Mouse (Mus musculus): ENCODE data around the gene Gnaq. TPM values are rescaled to one million over a fixed set of nuclear protein-coding genes. Genes with fewer than 3 reads are reported as not detected.
A peak's percentile ranks its signal among the peaks of the same experiment; 100 is the strongest.

Gene Gnaq
- polyA plus RNA-seq, 1 experiment from 2014 or later = 48.4 TPM

- no peaks in the 10 kb centered on the region for H3K4me1 ChIP-seq (replicated peaks; ENCODE audit: control insufficient read depth, insufficient read depth, low read length)
- H3K4me3 ChIP-seq (replicated peaks; ENCODE audit: low read length) = no peak overlapping the region
- ATAC-seq (ENCODE audit: low FRiP score) (no peak), DNase-seq (ENCODE audit: low spot score) (no peak)
- H3K27me3 ChIP-seq (ENCODE audit: control insufficient read depth, insufficient read depth, low read length) = no peaks in the 10 kb centered on the region
- no peaks in the 10 kb centered on the region for H3K9me3 ChIP-seq (ENCODE audit: control insufficient read depth, low read length)
- no peak overlapping the region for H3K27ac ChIP-seq
- no peak overlapping the region for H3K9ac ChIP-seq
- H3K4me2 ChIP-seq (replicated peaks) = no peak overlapping the region
- 94% methylated on average over 1 of the region's 1 CpGs for WGBS
- H3K36me3 ChIP-seq (replicated peaks; ENCODE audit: control insufficient read depth, insufficient read depth) = no peaks in the 10 kb centered on the region
These were observed 138.4 kb downstream of the Gnaq start for GRCm38 (mm10) chr19:16271002-16271401.

GRCm38 (mm10) chr19:16273021-16273420 is 140.4 kb downstream of the Gnaq start:
- ATAC-seq (ENCODE audit: low FRiP score) (no peak), DNase-seq (ENCODE audit: low spot score) (no peak)
- Histone ChIP-seq H3K27ac (no peak overlapping the region), H3K36me3 (replicated peaks; ENCODE audit: control insufficient read depth, insufficient read depth) (no peaks in the 10 kb centered on the region), H3K27me3 (ENCODE audit: control insufficient read depth, insufficient read depth, low read length) (no peaks in the 10 kb centered on the region), H3K9me3 (ENCODE audit: control insufficient read depth, low read length) (no peaks in the 10 kb centered on the region), H3K4me1 (replicated peaks; ENCODE audit: control insufficient read depth, insufficient read depth, low read length) (no peaks in the 10 kb centered on the region), H3K4me3 (replicated peaks; ENCODE audit: low read length) (no peak overlapping the region), H3K4me2 (replicated peaks) (no peak overlapping the region), H3K9ac (no peak overlapping the region)
- WGBS = 82% methylated on average over 4 of the region's 4 CpGs

DNA sequence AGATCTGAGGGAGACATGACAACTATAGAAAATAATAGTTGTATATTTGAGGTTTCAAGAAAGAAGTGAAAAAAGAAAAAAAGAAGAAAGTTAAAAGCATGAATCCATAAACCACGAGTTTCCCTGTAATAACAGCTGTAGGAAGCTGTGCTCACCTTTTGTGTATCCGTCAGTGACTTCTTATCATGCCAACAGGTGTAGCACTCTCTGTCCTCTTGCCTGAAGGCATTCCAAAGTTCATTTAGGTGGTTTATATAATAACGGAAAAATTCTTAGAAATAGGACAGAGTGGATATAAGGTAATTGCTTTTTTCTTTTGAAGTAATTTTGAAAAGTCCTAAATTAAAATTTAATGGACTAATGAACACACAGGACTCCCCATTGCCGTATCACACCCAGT is 147.6 kb downstream of the Gnaq start:
- WGBS = 84% methylated on average over 4 of the region's 4 CpGs
- no peak overlapping the region for H3K27ac ChIP-seq
- no peaks in the 10 kb centered on the region for H3K27me3 ChIP-seq (ENCODE audit: control insufficient read depth, insufficient read depth, low read length)
- no peak for ATAC-seq (ENCODE audit: low FRiP score)
- no peaks in the 10 kb centered on the region for H3K36me3 ChIP-seq (replicated peaks; ENCODE audit: control insufficient read depth, insufficient read depth)
- H3K9me3 ChIP-seq (ENCODE audit: control insufficient read depth, low read length) = no peaks in the 10 kb centered on the region
- no peak overlapping the region for H3K9ac ChIP-seq
- H3K4me3 ChIP-seq (replicated peaks; ENCODE audit: low read length) = no peak overlapping the region
- DNase-seq (ENCODE audit: low spot score) = no peak
- no peak overlapping the region for H3K4me2 ChIP-seq (replicated peaks)
- H3K4me1 ChIP-seq (replicated peaks; ENCODE audit: control insufficient read depth, insufficient read depth, low read length) = peaks cover 9% of the 10 kb centered on the region

- H3K4me2 ChIP-seq (replicated peaks) = no peak overlapping the region
- H3K36me3 ChIP-seq (replicated peaks; ENCODE audit: control insufficient read depth, insufficient read depth) = no peaks in the 10 kb centered on the region
- ATAC-seq (ENCODE audit: low FRiP score) = no peak
- 77% methylated on average over 11 of the region's 11 CpGs for WGBS
- no peak overlapping the region for H3K4me3 ChIP-seq (replicated peaks; ENCODE audit: low read length)
- H3K27ac ChIP-seq = peak overlapping the region; percentile 26; the same call in 1 of the 2 replicates
- no peak for DNase-seq (ENCODE audit: low spot score)
- H3K9ac ChIP-seq = no peak overlapping the region
- H3K9me3 ChIP-seq (ENCODE audit: control insufficient read depth, low read length) = no peaks in the 10 kb centered on the region
- H3K27me3 ChIP-seq (ENCODE audit: control insufficient read depth, insufficient read depth, low read length) = no peaks in the 10 kb centered on the region
- H3K4me1 ChIP-seq (replicated peaks; ENCODE audit: control insufficient read depth, insufficient read depth, low read length) = peaks cover 23% of the 10 kb centered on the region
These were observed 152.7 kb downstream of the Gnaq start for GRCm38 (mm10) chr19:16285051-16286028.

DNA sequence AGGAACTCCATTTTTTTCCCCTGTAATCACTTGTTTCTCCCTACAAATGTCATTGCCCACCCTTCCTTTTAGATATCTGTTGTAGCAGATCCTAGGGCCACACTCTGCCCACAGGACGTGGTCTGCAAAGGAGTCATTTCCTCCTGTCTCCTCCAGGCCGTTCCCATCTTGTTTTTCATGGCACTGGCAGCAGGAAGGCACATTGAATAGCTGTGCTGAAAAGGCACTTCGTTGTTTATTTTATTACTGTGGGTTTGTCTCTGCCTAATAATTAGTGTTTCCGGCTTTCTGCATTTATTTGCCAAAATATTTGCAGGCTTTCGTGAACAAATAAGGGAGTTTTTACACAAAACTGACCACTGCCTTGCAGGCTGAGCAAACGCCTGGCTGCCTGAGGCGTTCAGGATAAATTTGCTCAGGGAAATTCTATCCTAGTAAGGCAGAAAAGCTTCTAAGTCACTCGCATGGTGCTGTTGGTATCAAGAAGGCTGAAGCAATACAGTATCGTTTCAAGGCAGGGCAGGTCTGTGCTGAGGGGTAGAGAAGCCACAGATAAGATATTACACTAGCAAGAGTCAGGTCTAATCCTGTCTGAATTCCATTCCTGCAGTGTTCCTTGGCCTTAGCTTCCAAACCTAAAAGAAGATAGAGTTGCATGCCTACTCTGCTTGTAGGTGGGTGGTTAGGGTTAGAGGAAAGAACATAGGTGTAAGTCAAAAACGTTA is 154.0 kb downstream of the Gnaq start:
- peak overlapping the region; percentile 51 for H3K27ac ChIP-seq
- H3K9ac ChIP-seq = no peak overlapping the region
- no peak overlapping the region for H3K4me3 ChIP-seq (replicated peaks; ENCODE audit: low read length)
- no peaks in the 10 kb centered on the region for H3K36me3 ChIP-seq (replicated peaks; ENCODE audit: control insufficient read depth, insufficient read depth)
- no peak overlapping the region for H3K4me2 ChIP-seq (replicated peaks)
- no peaks in the 10 kb centered on the region for H3K9me3 ChIP-seq (ENCODE audit: control insufficient read depth, low read length)
- 68% methylated on average over 10 of the region's 10 CpGs for WGBS
- no peak for DNase-seq (ENCODE audit: low spot score)
- no peaks in the 10 kb centered on the region for H3K27me3 ChIP-seq (ENCODE audit: control insufficient read depth, insufficient read depth, low read length)
- no peak for ATAC-seq (ENCODE audit: low FRiP score)
- peaks cover 29% of the 10 kb centered on the region for H3K4me1 ChIP-seq (replicated peaks; ENCODE audit: control insufficient read depth, insufficient read depth, low read length)

GRCm38 (mm10) chr19:16287307-16287706 is 154.7 kb downstream of the Gnaq start:
- Histone ChIP-seq H3K4me1 (replicated peaks; ENCODE audit: control insufficient read depth, insufficient read depth, low read length) (peaks cover 36% of the 10 kb centered on the region), H3K27ac (no peak overlapping the region), H3K4me2 (replicated peaks) (no peak overlapping the region), H3K9ac (no peak overlapping the region), H3K4me3 (replicated peaks; ENCODE audit: low read length) (no peak overlapping the region), H3K9me3 (ENCODE audit: control insufficient read depth, low read length) (no peaks in the 10 kb centered on the region), H3K27me3 (ENCODE audit: control insufficient read depth, insufficient read depth, low read length) (no peaks in the 10 kb centered on the region), H3K36me3 (replicated peaks; ENCODE audit: control insufficient read depth, insufficient read depth) (no peaks in the 10 kb centered on the region)
- 64% methylated on average over 4 of the region's 4 CpGs for WGBS
- DNase-seq (ENCODE audit: low spot score) = no peak
- ATAC-seq (ENCODE audit: low FRiP score) = no peak

DNA sequence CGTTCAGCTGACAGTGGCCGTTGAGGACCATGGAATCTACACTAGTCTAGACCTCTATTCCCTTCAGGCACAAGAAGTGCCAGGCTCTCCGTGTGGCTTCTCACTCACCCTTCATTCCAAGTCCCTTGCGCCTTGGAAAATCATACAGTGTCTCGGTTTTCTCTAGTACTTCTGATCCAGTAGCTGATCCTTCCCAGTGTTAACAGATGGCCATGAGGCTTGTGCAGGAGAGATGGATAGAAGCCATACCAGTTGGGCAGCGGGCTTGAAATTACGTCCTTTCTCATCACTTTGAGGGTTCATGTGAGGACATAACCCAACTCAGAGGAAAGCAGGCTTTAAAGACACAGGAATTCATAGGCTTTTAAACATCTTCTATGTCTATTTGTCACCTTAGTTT is 155.3 kb downstream of the Gnaq start:
- ATAC-seq (ENCODE audit: low FRiP score) = no peak
- H3K27ac ChIP-seq = no peak overlapping the region
- no peak overlapping the region for H3K4me3 ChIP-seq (replicated peaks; ENCODE audit: low read length)
- 93% methylated on average over 7 of the region's 7 CpGs for WGBS
- H3K9me3 ChIP-seq (ENCODE audit: control insufficient read depth, low read length) = no peaks in the 10 kb centered on the region
- no peak overlapping the region for H3K9ac ChIP-seq
- H3K36me3 ChIP-seq (replicated peaks; ENCODE audit: control insufficient read depth, insufficient read depth) = no peaks in the 10 kb centered on the region
- DNase-seq (ENCODE audit: low spot score) = no peak
- peaks cover 41% of the 10 kb centered on the region for H3K4me1 ChIP-seq (replicated peaks; ENCODE audit: control insufficient read depth, insufficient read depth, low read length)
- H3K4me2 ChIP-seq (replicated peaks) = no peak overlapping the region
- H3K27me3 ChIP-seq (ENCODE audit: control insufficient read depth, insufficient read depth, low read length) = no peaks in the 10 kb centered on the region

DNA sequence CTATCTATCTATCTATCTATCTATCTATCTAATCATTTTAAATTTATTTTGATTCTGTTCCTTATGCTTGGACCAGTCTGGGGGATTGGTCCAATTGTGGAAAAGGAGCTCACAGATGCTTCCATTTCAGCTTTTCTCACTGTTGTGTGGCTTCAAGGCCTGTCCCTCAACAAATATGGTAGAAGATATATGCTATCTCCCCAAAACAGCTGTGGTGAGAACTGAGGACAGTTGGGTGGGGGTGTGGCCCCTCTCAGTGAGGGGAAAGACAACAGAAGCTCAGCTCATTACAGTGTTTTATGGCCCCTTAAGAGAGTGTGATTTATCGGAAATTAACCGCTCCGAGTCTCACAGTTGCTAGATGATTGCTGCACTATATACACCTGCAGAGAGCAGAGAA is 158.5 kb downstream of the Gnaq start:
- ATAC-seq (ENCODE audit: low FRiP score) (no peak), DNase-seq (ENCODE audit: low spot score) (no peak)
- H3K4me3 ChIP-seq (replicated peaks; ENCODE audit: low read length) = no peak overlapping the region
- 66% methylated on average over 3 of the region's 3 CpGs for WGBS
- peaks cover 29% of the 10 kb centered on the region for H3K4me1 ChIP-seq (replicated peaks; ENCODE audit: control insufficient read depth, insufficient read depth, low read length)
- no peak overlapping the region for H3K4me2 ChIP-seq (replicated peaks)
- no peaks in the 10 kb centered on the region for H3K36me3 ChIP-seq (replicated peaks; ENCODE audit: control insufficient read depth, insufficient read depth)
- no peak overlapping the region for H3K27ac ChIP-seq
- H3K9ac ChIP-seq = no peak overlapping the region
- H3K9me3 ChIP-seq (ENCODE audit: control insufficient read depth, low read length) = no peaks in the 10 kb centered on the region
- no peaks in the 10 kb centered on the region for H3K27me3 ChIP-seq (ENCODE audit: control insufficient read depth, insufficient read depth, low read length)

GRCm38 (mm10) chr19:16292056-16292608 is 159.5 kb downstream of the Gnaq start:
- H3K27me3 ChIP-seq (ENCODE audit: control insufficient read depth, insufficient read depth, low read length) = no peaks in the 10 kb centered on the region
- no peaks in the 10 kb centered on the region for H3K9me3 ChIP-seq (ENCODE audit: control insufficient read depth, low read length)
- DNase-seq (ENCODE audit: low spot score) (no peak), ATAC-seq (ENCODE audit: low FRiP score) (peak; percentile 44; the same call in 1 of the 2 replicates)
- H3K36me3 ChIP-seq (replicated peaks; ENCODE audit: control insufficient read depth, insufficient read depth) = no peaks in the 10 kb centered on the region
- no peak overlapping the region for H3K4me3 ChIP-seq (replicated peaks; ENCODE audit: low read length)
- H3K4me1 ChIP-seq (replicated peaks; ENCODE audit: control insufficient read depth, insufficient read depth, low read length) = peaks cover 22% of the 10 kb centered on the region; the same call in 1 of the 2 replicates
- 57% methylated on average over 2 of the region's 2 CpGs for WGBS
- peak overlapping the region; percentile 57; the same call in 1 of the 2 replicates for H3K27ac ChIP-seq
- no peak overlapping the region for H3K4me2 ChIP-seq (replicated peaks)
- H3K9ac ChIP-seq = no peak overlapping the region
